12 mouse cellular contexts compared by ENCODE assay signal in the genomic region with DNA sequence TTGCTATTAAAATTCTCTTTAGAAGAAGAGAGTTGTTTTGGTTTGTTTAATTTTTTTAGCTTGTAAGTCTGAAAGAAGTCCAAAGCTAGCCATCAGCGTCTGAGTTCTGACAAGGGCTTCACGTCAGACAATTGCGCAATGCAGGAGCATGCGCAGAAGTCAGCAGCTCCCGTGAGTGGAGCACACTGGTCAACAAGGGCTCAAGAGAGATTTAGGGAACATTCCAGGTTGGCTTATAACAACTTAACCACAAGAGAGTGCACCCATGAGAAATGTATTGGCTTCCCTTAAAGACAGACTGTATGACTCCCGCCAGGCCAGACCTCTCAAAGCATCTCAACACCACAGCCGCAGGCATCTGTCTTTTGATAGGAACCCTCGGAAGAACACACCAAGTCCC. TPM values are rescaled to one million over a fixed set of nuclear protein-coding genes. Genes with fewer than 3 reads are reported as not detected.
DNase-seq lines count a peak whose midpoint lies in the region; ATAC-seq and TF ChIP-seq lines count a peak whose summit lies in the region.
"Had no signal": no experiment of that assay in that cellular context is flagged by ENCODE, and none has a peak within 500 bp of the region (broad histone marks: within the 10 kb centered on the region; RNA-seq: fewer than 3 reads in every experiment).

No protein-coding gene starts in this region.

- no peaks in the 10 kb centered on the region for H3K36me3 ChIP-seq in heart, postnatal 0 days (replicated peaks; ENCODE audit: control insufficient read depth, insufficient read depth, low read length)
- H3K36me3 ChIP-seq in limb, embryonic 10.5 days, result no peaks in the 10 kb centered on the region
- no peaks in the 10 kb centered on the region for H3K36me3 ChIP-seq in hindbrain, embryonic 14.5 days (replicated peaks; ENCODE audit: control insufficient read depth, insufficient read depth)
- H3K36me3 ChIP-seq: embryonic facial prominence, embryonic 13.5 days; hindbrain, embryonic 15.5 days had no signal

- no peak overlapping the region for H3K27ac ChIP-seq in heart, postnatal 0 days (ENCODE audit: low read depth)
- H3K27ac ChIP-seq in limb, embryonic 10.5 days, result no peak overlapping the region
- no peak overlapping the region for H3K27ac ChIP-seq in hindbrain, embryonic 14.5 days
- H3K27ac ChIP-seq: embryonic facial prominence, embryonic 13.5 days; hindbrain, embryonic 15.5 days had no signal

- peaks cover 9% of the 10 kb centered on the region for H3K4me1 ChIP-seq in heart, postnatal 0 days (ENCODE audit: control insufficient read depth, insufficient read depth)
- H3K4me1 ChIP-seq in limb, embryonic 10.5 days, result peaks cover 10% of the 10 kb centered on the region
- H3K4me1 ChIP-seq in hindbrain, embryonic 14.5 days (replicated peaks; ENCODE audit: control insufficient read depth, insufficient read depth, low read length), result no peaks in the 10 kb centered on the region
- H3K4me1 ChIP-seq: hindbrain, embryonic 15.5 days had no signal

- no peak overlapping the region for H3K4me2 ChIP-seq in heart, postnatal 0 days (ENCODE audit: low read depth, low read length)
- H3K4me2 ChIP-seq in hindbrain, embryonic 14.5 days (replicated peaks), result no peak overlapping the region
- H3K4me2 ChIP-seq: embryonic facial prominence, embryonic 13.5 days; hindbrain, embryonic 15.5 days had no signal

- H3K4me3 ChIP-seq in heart, postnatal 0 days (ENCODE audit: low read depth, low read length), result no peak overlapping the region
- no peak overlapping the region for H3K4me3 ChIP-seq in limb, embryonic 10.5 days
- no peak overlapping the region for H3K4me3 ChIP-seq in hindbrain, embryonic 14.5 days (replicated peaks; ENCODE audit: low read length)
- H3K4me3 ChIP-seq: embryonic facial prominence, embryonic 13.5 days; hindbrain, embryonic 15.5 days had no signal

- no peak for TF ChIP-seq EP300 in heart, postnatal 0 days (IDR thresholded peaks at IDR 0.05; ENCODE audit: low read depth)

- peak; percentile 71 for DNase-seq in adrenal gland, postnatal 10 days
- DNase-seq in adrenal gland, adult 18-20 months (ENCODE audit: low spot score in 2 of 2), result no peak
- peak; percentile 45 for DNase-seq in 416B (ENCODE audit: low read depth)
- DNase-seq in heart, postnatal 0 days (ENCODE audit: low spot score), result peak; percentile 27
- DNase-seq in lung, postnatal 14 days, result peak; percentile 71
- no peak for DNase-seq in limb, embryonic 10.5 days (ENCODE audit: low spot score)
- DNase-seq in hindbrain, embryonic 14.5 days (ENCODE audit: low spot score), result no peak
- DNase-seq: cerebellum, postnatal 10 days; layer of hippocampus, postnatal 36 days had no signal

- H3K27me3 ChIP-seq in heart, postnatal 0 days (ENCODE audit: control insufficient read depth, insufficient read depth, low read length), result no peaks in the 10 kb centered on the region
- peaks cover 8% of the 10 kb centered on the region; the same call in 1 of the 2 replicates for H3K27me3 ChIP-seq in limb, embryonic 10.5 days (ENCODE audit: low read depth, poor library complexity, severe bottlenecking)
- no peaks in the 10 kb centered on the region for H3K27me3 ChIP-seq in hindbrain, embryonic 14.5 days (ENCODE audit: control insufficient read depth, insufficient read depth, low read length)
- H3K27me3 ChIP-seq: embryonic facial prominence, embryonic 13.5 days; hindbrain, embryonic 15.5 days had no signal

- H3K9me3 ChIP-seq in heart, postnatal 0 days (replicated peaks; ENCODE audit: control insufficient read depth, low read length), result no peaks in the 10 kb centered on the region
- no peaks in the 10 kb centered on the region for H3K9me3 ChIP-seq in limb, embryonic 10.5 days (replicated peaks)
- no peaks in the 10 kb centered on the region for H3K9me3 ChIP-seq in hindbrain, embryonic 14.5 days (ENCODE audit: control insufficient read depth, low read length)
- H3K9me3 ChIP-seq: embryonic facial prominence, embryonic 13.5 days; hindbrain, embryonic 15.5 days had no signal

- H3K9ac ChIP-seq in heart, postnatal 0 days (replicated peaks; ENCODE audit: low read depth, low read length), result no peak overlapping the region
- H3K9ac ChIP-seq in hindbrain, embryonic 14.5 days, result no peak overlapping the region
- H3K9ac ChIP-seq: embryonic facial prominence, embryonic 13.5 days; hindbrain, embryonic 15.5 days had no signal

- ATAC-seq in heart, postnatal 0 days (ENCODE audit: insufficient read depth, low read depth), result peak; percentile 55; the same call in 1 of the 2 replicates
- no peak for ATAC-seq in hindbrain, embryonic 14.5 days (ENCODE audit: low FRiP score)
- ATAC-seq in CD4-positive, CD25-positive, alpha-beta regulatory T cell, adult 4 months, result no peak

- TF ChIP-seq CTCF in heart, postnatal 0 days (IDR thresholded peaks at IDR 0.05; ENCODE audit: low read depth), result no peak

- 72% methylated on average over 8 of the region's 8 CpGs for WGBS in heart, postnatal 0 days
- 88% methylated on average over 8 of the region's 8 CpGs for WGBS in limb, embryonic 10.5 days
- 89% methylated on average over 8 of the region's 8 CpGs for whole genome bisulfite sequencing in hindbrain, embryonic 14.5 days

RNA-seq across cellular contexts. Expression of a gene that starts 15.6 kb away (rescaled TPM):
- total RNA-seq in adrenal gland, postnatal 10 days (2021), result 10 to 100 TPM; 12.1 to 13.7 TPM
- 10 to 100 TPM; 15.9 to 20.5 TPM for total RNA-seq in adrenal gland, adult 18-20 months (2021)
- total RNA-seq in heart, postnatal 0 days (2014; rRNA removed; ENCODE audit: low replicate concordance), result 6.0 and 17.9 TPM in 2 replicates
- 1.3 and 1.4 TPM in 2 replicates for polyA plus RNA-seq in heart, postnatal 0 days (2015; fragmentation: Nextera tagmentation; extraction: Ambion mirVana)
- 0.28 and 0.29 TPM in 2 replicates for polyA plus RNA-seq in limb, embryonic 10.5 days (2016; fragmentation: Nextera tagmentation; extraction: Ambion mirVana)
- polyA plus RNA-seq in hindbrain, embryonic 14.5 days (2014; fragmentation: Nextera tagmentation; extraction: Ambion mirVana), result 0.23 and 0.29 TPM in 2 replicates
- polyA plus RNA-seq in CD4-positive, CD25-positive, alpha-beta regulatory T cell, adult 4 months (2017; shearing (Covaris generic)), result under 1 TPM; 0.19 to 0.63 TPM

Comparison
In these comparisons a context has a peak if more than half of its experiments do, and no peak if none do; other contexts are left out.
1. DNase-seq: peak in adrenal gland, postnatal 10 days (single experiment), 416B (single experiment), heart, postnatal 0 days (single experiment) and lung, postnatal 14 days (single experiment); none in adrenal gland, adult 18-20 months (0 of 2), limb, embryonic 10.5 days (single experiment) and hindbrain, embryonic 14.5 days (single experiment).